Mouse (Mus musculus) small intestine, adult 2 months (tissue): ENCODE data around the gene Ankrd27. TPM values are rescaled to one million over a fixed set of nuclear protein-coding genes. Genes with fewer than 3 reads are reported as not detected.

Experiments
- H3K27ac ChIP-seq: fragments of 200-500 bp; 2 replicates; pipeline ENCODE4 v1.5.1; 2012; ENCODE audit warnings: low read depth, low read length, control low read depth, inconsistent platforms; ENCODE audit not compliant: insufficient read depth
- H3K27me3 ChIP-seq: fragments of 200-500 bp; 2 replicates; pipeline ENCODE4 v1.6.1; 2012; ENCODE audit warnings: mild to moderate bottlenecking, moderate library complexity, low read length, inconsistent platforms; ENCODE audit not compliant: control insufficient read depth, insufficient read depth
- H3K36me3 ChIP-seq: fragments of 200-500 bp; 2 replicates; pipeline ENCODE4 v1.6.1; 2012; ENCODE audit warnings: mild to moderate bottlenecking, low read length, control low read depth, inconsistent platforms; ENCODE audit not compliant: control insufficient read depth, insufficient read depth
- H3K4me1 ChIP-seq: fragments of 200-500 bp; 2 replicates; pipeline ENCODE4 v1.6.1; 2012; ENCODE audit warnings: low read length, inconsistent platforms, mixed read lengths; ENCODE audit not compliant: control insufficient read depth, insufficient read depth, insufficient read length
- H3K4me3 ChIP-seq: fragments of 200-500 bp; 2 replicates; pipeline ENCODE4 v1.5.1; 2012; ENCODE audit warnings: low read depth, mild to moderate bottlenecking, control low read depth, inconsistent platforms, low read length, moderate library complexity
- CTCF ChIP-seq: fragments of 200-500 bp; IDR thresholded peaks from 2 replicates; pipeline ENCODE4 v1.5.1; 2012; ENCODE audit warnings: low read depth, mild to moderate bottlenecking, control low read depth, inconsistent platforms, low read length, moderate library complexity, mixed read lengths; ENCODE audit not compliant: insufficient replicate concordance, insufficient read length; ENCODE audit errors: extremely low read depth
- POLR2A ChIP-seq: fragments of 200-500 bp; IDR thresholded peaks from 2 replicates; pipeline ENCODE4 v1.6.1; 2012; ENCODE audit warnings: low read depth, mild to moderate bottlenecking, control low read depth, inconsistent platforms, low read length, moderate library complexity
- WGBS: fragments of 180-500 bp; shearing (Covaris S2); methylation state at CpG from one replicate; pipeline ENCODE4 v1.1.7; 2018; 5-methylcytosine and 5-hydroxymethylcytosine counted together
- polyA plus RNA-seq: library from polyadenylated mRNA; depleted of rRNA; stranded (reverse); fragments of >200 nt; gene quantifications from 2 replicates; pipeline ENCODE4 v1.2.3, GENCODE M21; 2012

Ankrd27 gene
- polyA plus RNA-seq, 1 experiment = 13.5 TPM

DNA sequence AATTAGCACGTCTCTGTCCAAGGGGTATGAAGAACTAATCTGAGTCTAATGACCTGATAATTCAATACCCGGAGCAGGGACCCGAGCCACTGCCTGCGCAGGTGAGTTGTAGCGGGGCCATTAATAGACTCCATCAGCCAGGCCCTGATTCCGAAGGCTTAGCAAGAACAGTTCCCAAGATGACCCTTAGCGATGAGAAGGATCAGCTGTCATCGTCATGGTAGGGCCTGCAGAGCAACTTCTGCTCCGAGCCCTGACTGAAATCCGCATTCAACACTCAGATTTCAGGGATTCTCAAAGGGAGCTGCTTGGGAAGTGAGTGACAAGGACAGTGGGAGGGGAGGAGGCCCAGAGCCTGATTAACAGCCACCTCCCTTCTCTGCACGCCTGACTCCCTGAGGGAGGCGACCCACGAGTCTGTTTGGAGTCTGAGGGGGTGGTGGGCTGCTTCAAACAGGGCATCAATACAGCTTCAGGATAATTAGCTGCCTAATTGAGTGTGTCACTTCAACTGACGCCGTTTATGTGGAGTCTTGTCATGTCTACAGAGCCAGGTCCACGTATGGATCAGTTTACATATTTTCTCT lies 77.8 kb downstream of the Ankrd27 start:
- no peak for TF ChIP-seq POLR2A
- TF ChIP-seq CTCF = no peak
- 72% methylated on average over 16 of the region's 16 CpGs for WGBS
- H3K27me3 ChIP-seq = no peaks in the 10 kb centered on the region
- no peak overlapping the region for H3K27ac ChIP-seq
- no peaks in the 10 kb centered on the region for H3K4me1 ChIP-seq
- H3K4me3 ChIP-seq = no peak overlapping the region
- no peaks in the 10 kb centered on the region for H3K36me3 ChIP-seq

DNA sequence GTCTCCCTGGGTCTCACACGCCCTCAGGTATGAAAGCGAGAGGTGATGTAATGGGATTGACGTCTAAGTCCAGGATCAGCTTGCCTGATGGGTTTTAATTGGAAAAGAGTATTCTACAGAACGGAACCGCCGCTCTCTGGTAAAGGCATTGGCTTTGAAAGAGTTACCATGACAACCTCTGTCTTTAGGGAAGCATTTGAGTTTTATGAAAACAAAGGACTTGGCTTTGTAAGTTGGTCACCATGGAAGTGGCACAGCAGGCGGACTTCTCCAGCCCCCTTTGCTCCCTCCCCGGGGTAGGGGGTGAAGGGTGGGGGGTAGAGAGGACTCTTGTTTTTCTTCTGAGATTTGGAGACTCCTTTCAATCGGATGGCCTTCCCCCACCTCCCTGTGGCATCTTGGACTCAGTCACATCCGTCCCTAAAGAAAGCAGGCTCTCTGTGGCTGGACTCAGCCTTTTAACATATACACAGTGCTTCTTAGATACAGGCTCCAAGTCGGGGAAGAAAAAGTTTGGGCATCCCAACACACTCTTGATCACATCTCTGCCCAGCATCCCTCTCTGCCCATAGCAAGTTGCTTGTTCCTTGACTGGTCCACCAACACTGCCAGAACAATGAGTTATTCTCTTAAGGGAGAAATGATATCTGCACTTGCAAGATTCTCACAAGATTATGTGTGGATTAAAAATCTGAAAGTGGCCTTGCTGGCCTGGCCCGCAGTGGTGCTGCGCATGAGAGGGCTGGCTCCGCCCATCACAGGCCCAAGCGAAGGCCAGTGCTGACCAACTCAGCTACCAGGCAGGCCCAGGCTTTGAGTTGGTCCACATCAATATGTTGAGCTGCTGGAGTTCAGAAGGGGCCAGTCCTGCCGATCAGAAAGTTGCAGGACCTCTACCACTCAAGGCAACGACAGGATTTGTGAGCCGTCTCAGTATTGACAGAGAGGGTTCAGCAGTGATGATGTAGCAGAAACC lies 82.3 kb downstream of the Ankrd27 start:
- Histone ChIP-seq H3K4me1 (no peaks in the 10 kb centered on the region), H3K4me3 (no peak overlapping the region), H3K27ac (no peak overlapping the region), H3K27me3 (no peaks in the 10 kb centered on the region), H3K36me3 (no peaks in the 10 kb centered on the region)
- TF ChIP-seq CTCF (no peak), POLR2A (no peak)
- 63% methylated on average over 18 of the region's 18 CpGs for WGBS

DNA sequence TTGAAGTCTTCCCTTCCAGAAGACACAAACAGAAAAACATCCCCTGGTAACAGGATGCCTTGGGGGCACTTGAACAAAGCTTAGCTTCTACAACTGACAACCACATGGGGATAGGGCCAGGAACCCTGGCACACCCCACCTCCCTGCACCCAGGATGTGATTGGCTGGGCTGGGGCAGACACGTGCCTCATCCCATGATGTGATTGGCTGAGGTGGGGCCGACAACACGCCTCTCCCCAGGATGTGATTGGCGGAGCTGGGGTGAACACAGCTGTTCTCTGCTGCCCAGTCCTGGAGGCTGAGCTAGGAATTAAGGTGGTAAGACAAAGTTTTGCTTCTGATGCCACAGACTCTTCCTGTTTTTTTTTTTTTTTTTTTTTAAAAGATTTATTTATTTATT lies 92.9 kb downstream of the Ankrd27 start:
- TF ChIP-seq CTCF (no peak), POLR2A (no peak)
- Histone ChIP-seq H3K27me3 (no peaks in the 10 kb centered on the region; the same call in 1 of the 2 replicates), H3K36me3 (no peaks in the 10 kb centered on the region), H3K4me1 (no peaks in the 10 kb centered on the region), H3K4me3 (no peak overlapping the region), H3K27ac (no peak overlapping the region)
- WGBS = 81% methylated on average over 4 of the region's 4 CpGs

DNA sequence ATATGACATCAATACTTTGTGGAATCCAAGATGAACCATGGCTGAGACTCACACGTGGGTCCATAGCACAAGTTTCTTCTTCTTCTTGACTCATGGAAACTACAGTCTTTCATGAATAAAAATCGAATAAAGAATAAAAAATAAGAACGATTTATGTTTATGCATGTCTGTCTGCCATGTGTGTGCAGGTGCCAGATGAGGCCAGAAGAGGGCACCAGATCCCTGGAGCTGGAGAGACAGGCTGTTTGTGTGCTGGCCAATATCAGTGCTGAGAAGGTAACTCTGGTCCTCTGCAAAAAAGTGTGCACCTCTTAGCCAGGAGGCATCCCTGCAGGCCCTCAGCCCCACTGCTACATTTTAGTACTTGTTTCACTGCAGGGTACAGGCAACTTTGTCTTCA lies 95.5 kb downstream of the Ankrd27 start:
- WGBS = 80% methylated on average over 3 of the region's 3 CpGs

DNA sequence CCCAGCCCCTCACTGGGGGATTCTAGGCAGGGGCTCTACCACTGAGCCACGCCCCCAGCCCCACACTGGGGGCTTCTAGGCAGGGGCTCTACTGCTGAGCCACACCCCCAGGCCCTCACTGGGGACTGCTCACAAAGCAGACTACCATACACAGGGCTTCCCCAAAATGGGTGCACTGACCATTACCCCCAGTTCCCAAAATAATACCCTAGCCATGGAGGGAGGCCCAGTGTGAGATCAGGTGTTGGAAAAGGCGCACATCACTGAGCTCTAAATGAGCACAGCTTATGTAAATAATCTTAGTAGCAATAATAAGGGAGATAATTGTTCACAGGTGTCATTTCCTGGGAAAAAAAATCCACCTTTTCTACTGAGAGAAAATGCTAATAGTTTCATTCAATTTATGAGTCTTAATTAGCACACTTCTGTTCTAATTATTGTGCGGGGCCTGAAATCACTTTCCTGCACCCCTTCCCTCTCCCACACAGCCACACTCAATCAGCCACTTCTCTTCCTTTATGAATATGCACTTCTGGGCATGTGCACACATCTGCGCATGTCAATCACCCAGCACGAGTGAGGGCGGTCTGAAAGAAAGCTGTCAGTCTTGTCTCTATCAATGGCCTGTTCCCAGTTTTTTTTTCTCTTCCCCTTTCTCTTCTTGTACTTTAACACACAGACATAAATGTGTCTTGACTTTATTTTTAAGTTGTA lies 97.5 kb downstream of the Ankrd27 start:
- Histone ChIP-seq H3K27me3 (no peaks in the 10 kb centered on the region; the same call in 1 of the 2 replicates), H3K27ac (no peak overlapping the region), H3K4me3 (no peak overlapping the region), H3K36me3 (no peaks in the 10 kb centered on the region), H3K4me1 (no peaks in the 10 kb centered on the region)
- TF ChIP-seq POLR2A = no peak
- TF ChIP-seq CTCF = no peak
- WGBS = 76% methylated on average over 6 of the region's 6 CpGs

More for the DNA sequence above, 95.5 kb downstream of the Ankrd27 start:
- no peak overlapping the region for H3K27ac ChIP-seq
- TF ChIP-seq POLR2A = no peak
- TF ChIP-seq CTCF = no peak
- no peak overlapping the region for H3K4me3 ChIP-seq
- no peaks in the 10 kb centered on the region for H3K4me1 ChIP-seq
- no peaks in the 10 kb centered on the region for H3K36me3 ChIP-seq
- H3K27me3 ChIP-seq = no peaks in the 10 kb centered on the region; the same call in 1 of the 2 replicates

DNA sequence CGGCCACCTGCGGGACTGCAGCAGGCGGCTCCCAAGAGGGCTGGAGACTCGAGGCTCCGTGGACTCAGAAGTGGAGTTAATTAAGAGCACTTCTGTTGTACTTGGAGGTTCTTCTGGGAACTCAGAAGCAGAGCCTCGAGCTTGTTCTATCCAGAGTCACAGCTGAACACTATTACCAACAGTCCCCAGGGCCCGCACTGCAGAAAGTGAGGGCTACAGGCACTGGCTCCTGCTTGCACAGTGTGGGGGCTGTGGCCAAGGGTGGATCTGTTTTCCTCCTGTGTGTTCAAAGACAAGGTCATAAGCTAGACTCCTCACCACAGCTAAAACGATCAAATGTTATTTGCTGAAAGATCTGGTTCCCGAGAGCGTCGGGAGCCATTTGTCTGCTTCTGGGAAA lies 100.2 kb downstream of the Ankrd27 start:
- Histone ChIP-seq H3K36me3 (no peaks in the 10 kb centered on the region), H3K27me3 (no peaks in the 10 kb centered on the region; the same call in 1 of the 2 replicates), H3K4me3 (no peak overlapping the region), H3K27ac (no peak overlapping the region), H3K4me1 (no peaks in the 10 kb centered on the region)
- TF ChIP-seq CTCF = no peak
- WGBS = 67% methylated on average over 11 of the region's 11 CpGs
